Mouse (Mus musculus): ENCODE data around the gene Pip5k1c.

Pip5k1c gene

DNA sequence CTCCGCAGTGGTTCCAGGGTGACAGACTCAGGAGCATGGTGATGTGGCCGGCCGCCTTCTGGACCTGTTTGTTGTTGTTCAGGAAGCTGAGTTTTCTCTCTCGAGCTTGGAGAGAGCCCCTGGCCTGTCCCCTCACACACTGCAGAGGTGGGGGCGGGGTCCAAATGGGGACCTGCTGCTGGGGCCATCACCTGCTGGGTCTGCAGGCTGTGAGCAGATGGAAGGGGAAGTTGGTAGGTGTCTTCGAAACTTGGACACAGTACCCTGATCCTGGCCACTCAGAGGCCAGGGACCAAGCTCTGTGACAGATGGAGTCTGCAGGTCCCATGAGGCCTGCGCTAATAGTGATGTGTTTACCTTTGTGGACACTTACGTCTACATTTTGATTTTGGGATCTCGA is 8.6 kb downstream of the Pip5k1c start:
- DNase-seq (ENCODE audit: extremely low spot score, low read depth, low spot score): no peak

- no peak for DNase-seq (ENCODE audit: extremely low spot score, low read depth, low spot score)
Observed at GRCm38 (mm10) chr10:81302288-81302687, 9.5 kb downstream of the Pip5k1c start.

DNA sequence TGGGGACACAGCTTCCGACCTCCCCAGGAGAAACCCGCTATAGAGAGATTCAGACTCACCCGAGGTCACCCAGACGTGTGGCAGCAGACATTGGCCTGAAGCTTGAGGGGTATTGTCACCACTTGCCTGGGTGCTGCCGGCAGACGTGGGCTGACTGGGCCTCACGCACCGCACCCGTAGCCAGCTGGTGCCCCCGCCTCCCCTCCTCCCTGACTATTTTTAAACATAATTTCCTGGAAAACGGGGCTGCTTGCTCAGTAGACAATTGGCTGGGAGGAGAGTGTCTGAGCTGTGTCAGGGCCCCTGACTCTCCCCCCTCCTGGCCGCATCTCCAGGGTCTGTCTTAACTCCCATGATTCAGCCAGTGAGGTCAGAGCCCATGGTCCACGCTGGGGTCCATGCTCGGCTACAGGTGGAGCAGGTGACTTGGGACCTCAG is 10.0 kb downstream of the Pip5k1c start:
- no peak for DNase-seq (ENCODE audit: extremely low spot score, low read depth, low spot score)

DNA sequence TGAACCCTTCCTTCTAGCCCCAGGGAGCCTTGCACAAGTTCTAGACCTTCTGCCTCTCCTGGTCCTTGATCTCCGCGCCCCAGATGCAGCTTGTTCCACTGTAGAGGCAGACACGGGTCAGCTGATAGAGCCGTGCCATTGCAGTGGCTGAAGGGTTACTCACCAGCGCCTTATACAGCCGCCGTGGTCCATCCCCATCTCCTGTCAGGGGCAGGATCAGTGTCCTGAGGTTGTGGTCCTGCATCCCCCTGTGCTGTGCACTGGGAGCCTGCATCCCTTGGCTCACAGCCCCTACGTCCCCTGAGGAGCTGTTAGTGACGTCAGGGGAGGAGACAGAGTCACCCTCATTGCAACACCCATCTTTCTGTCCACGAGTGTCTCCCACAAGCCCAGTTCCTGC is 10.5 kb downstream of the Pip5k1c start:
- DNase-seq (ENCODE audit: extremely low spot score, low read depth, low spot score): no peak

- no peak for DNase-seq (ENCODE audit: extremely low spot score, low read depth, low spot score)
Observed at GRCm38 (mm10) chr10:81303761-81304160, 11.0 kb downstream of the Pip5k1c start.

GRCm38 (mm10) chr10:81304597-81305238 is 12.0 kb downstream of the Pip5k1c start:
- DNase-seq (ENCODE audit: extremely low spot score, low read depth, low spot score): no peak

DNA sequence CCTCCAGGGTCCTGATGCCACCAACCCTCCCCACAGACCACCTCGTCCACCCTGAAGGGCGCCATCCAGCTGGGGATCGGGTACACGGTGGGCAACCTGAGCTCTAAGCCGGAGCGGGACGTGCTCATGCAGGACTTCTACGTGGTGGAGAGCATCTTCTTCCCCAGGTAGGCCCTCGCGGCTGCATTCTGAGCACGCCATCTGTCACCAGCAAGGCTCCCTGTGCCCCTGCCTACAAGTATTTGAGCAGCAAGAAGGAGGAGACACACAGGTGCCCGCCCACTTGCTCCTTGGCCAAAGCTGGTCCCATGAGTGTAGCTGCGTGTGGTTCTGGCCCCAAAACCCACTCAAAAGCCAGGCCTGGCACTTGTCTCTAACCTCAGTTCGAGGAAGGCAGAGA is 12.9 kb downstream of the Pip5k1c start:
- DNase-seq (ENCODE audit: extremely low spot score, low read depth, low spot score): no peak

DNA sequence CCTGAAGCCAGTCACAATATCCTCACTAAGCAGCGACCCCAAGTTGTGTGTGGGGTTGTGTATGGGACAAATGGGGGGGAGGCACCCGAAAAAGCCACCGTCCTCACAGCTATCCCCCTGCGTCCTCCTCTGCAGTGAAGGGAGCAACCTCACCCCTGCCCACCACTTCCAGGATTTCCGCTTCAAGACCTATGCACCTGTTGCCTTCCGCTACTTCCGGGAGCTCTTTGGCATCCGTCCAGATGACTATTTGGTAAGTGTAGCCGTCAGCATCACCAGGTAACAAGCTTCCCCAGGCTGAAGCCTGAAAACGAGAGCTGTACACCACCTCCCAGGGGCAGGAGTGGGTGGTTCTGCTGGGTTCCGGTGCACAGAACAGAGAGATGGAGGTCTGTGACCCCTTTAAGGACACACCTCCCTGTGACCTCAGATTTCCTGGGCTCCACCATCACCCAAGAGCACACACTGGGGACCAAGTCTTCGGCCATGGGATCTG is 13.5 kb downstream of the Pip5k1c start:
- no peak for DNase-seq (ENCODE audit: extremely low spot score, low read depth, low spot score)

DNA sequence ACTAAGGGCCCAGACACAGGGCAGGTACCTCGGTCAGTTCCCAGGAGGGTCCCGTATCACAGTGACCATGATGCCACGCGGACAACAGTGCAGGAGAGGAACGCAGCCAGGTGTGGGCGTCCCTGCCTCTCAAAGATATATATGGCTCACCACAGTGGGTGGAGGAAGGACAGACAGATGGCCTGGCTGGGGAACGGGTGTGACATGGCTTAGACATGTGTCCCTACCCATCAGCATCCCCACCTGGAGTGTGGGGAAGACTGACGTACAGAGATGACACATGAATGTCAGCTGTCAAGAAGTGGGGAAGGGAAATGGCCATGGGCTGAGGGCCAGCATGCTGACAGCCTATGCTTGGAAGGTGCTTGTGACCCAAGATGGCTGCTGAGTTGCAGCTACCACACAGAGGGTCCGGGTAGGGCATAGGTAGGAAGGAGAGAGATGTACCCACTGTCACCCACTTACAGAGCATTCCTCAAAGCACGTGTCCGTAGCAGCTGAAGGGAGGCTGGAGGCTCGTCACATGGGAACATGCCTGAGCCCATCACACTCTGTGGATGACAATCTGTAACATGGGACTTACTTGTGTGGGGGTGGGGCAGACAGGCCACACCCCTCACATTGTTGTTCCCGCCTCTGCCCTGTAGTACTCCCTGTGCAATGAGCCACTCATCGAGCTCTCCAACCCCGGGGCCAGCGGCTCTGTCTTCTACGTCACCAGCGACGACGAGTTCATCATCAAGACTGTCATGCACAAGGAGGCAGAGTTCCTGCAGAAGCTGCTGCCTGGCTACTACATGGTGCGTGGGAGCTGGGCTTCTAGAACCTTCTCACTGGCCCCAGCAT is 14.3 kb downstream of the Pip5k1c start:
- DNase-seq (ENCODE audit: extremely low spot score, low read depth, low spot score): no peak

DNA sequence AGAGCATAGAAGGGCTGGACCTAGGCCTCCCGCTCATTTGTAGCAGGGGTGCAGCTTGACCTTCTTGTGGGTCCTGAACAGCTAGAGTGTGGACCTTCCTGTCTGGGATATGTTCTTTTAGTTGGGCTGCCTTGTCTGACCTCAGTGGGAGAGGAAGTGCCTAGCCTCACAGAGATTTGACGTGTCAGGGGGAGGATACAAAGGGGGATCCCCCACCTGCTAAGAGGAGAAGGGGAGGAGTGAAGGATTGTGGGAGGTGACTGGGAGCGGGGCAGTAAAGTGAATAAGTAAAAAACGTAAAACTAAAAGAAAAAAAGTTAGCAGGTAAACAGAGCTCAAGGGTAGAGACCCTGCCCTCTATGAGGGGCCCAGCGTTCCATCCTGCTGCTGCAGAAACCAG is 16.8 kb downstream of the Pip5k1c start:
- no peak for DNase-seq (ENCODE audit: extremely low spot score, low read depth, low spot score)

DNA sequence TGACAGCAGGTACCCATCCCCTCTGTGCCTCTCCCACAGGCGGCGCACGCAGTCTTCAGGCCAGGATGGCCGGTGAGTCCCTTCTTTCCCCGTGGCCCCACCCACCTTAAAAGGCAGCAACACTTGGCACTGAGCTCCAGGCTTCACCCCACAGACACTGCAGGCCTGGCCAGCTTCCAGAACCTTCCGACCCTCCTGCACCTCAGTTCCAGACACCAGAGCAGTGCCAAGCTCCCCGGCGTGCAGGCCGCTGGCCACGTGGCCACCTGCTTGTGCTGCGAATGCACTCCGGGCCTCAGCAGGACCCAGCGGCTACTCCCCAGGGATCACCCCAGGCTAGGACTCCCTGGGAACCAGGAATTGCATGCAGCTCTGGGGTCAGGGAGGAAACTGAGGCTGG is 20.8 kb downstream of the Pip5k1c start:
- no peak for DNase-seq (ENCODE audit: extremely low spot score, low read depth, low spot score)

DNA sequence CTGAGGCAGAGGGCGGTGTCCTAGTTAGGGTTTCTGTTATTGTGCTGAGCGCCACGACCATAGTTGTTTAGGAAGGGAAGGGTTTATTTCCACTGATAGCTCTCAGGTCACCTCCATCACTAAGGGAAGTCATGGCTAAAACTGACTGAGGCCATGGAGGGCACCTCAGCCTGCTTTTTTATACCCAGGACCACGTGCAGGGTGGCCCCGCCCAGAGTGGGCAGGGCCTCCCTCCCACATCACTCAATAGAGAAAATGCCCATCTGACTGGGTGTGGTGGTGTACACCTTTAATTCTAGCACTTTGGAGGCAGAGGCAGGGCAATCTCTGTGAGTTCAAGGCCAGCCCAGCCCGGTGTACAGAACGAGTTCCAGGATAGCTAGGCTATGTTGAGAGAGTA is 21.4 kb downstream of the Pip5k1c start:
- DNase-seq (ENCODE audit: extremely low spot score, low read depth, low spot score): no peak

DNA sequence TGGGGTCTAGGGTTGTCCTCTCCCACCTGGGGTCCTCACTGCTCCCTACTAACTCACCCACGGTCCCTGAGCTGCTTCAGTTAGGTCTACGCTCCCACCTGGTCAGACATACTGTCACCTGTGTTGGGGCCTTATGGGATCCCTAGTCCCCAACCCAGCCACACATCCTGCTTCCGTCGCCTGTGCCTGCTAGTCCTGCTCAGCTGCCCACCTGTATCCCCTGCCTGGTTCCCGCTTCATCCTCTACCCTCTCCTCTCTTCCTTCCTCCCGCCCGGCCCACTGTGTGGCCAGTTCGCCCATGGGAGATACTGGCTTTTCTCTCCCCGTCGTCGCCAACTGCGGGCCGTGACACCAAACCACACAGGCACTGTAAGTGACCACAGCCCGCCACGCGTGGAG is 22.8 kb downstream of the Pip5k1c start:
- no peak for DNase-seq (ENCODE audit: extremely low spot score, low read depth, low spot score)

GRCm38 (mm10) chr10:81316338-81317060 is 23.7 kb downstream of the Pip5k1c start:
- DNase-seq (ENCODE audit: extremely low spot score, low read depth, low spot score): no peak

DNA sequence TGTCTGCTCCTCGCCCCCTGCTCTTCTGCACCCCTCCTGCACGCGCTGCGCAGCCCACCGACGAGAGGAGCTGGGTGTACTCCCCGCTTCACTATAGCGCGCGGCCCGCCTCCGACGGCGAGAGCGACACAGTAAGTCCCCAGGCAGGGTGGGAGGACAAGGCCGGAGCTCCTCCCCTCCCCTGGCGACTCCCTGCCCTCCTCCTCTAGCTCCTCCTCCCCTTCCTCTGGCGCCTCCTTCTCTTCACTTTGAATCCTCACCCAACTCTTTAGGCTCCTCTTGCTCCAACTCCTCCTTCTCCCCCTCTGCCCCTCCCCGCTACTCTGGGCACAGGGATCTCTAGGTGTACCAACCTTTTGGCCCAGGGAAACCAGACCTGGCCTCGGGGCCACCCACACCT is 24.5 kb downstream of the Pip5k1c start:
- no peak for DNase-seq (ENCODE audit: extremely low spot score, low read depth, low spot score)

DNA sequence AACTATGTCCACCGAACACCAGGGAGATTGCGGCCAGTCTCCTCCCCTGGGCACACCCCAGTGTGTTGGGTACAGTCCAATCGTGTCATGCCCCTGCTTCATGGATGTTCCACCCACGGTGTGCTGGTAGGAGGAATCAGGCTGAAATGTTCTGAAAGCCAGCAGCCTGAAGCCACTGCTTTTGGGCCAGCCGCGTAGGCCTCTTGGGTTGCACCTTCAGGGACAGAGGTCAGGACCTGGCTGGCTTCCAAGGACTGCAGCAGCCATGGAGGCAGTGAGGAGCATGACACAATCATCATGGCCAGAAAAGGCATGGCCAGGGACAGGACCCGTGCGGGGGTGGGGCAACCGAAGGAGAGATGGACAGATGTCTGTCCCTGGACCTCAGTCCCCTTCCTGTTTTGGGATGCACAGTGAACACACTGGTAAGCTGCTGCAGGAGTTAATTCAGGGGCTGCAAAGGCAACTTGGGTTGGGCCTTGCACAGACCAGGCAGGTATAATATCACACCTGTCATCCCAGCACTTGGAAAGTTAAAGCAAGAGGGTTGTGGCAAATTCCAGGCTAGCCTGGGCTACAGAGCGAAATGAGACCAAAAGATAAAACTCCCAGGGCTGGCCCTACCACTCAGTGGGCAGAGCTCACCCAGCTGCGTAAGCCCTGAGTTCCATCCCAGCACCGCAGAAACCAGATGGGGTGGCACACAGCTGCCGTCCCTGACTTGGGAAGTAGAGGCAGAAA is 26.0 kb downstream of the Pip5k1c start:
- DNase-seq (ENCODE audit: extremely low spot score, low read depth, low spot score): no peak

GRCm38 (mm10) chr10:81319330-81319699 is 26.6 kb downstream of the Pip5k1c start:
- no peak for DNase-seq (ENCODE audit: extremely low spot score, low read depth, low spot score)

DNA sequence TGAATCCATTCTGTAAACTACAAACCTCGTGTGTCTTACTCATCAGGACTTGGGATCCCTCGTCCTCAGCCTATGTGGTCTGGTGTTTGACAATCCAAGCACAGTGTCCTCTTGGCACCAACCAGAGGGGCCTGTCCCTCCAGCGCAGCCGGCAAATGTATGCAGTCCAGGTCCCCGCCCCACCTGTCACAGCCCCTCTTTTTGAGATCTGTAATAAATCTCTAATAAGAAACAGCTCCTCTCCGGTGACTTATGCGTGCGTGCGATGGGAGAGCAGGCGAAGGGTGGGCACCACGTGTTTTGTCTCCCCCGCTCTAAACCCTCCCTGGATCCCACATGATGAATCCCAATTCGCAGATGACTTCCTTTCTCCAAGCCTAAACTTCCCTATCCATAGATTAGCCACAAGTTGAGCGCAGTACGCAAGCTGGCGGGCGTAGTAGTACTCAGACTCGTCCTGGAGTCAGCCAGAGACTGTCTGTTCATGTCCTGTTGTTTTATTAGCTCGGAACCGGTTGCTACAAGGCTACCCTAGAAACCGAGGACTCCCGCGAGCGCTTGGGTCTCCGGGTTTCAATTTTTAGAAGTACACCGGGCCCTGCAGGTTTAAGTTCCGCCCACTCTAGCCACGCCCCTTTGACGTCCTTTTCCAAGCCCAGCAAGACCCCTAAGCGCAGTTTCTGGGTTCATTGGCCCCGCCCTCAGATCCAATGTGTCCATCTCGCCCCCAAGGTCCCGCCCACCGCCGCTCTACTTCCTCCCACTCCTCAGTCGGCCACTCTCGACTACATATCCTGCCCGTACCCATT is 27.2 kb downstream of the Pip5k1c start:
- peak; percentile 98 for DNase-seq (ENCODE audit: extremely low spot score, low read depth, low spot score)

GRCm38 (mm10) chr10:81320550-81321347 is 28.0 kb downstream of the Pip5k1c start, which contains the start of gene Cactin:
Gene Cactin, plus strand, starts transcription at chr10:81321103.
- DNase-seq (ENCODE audit: extremely low spot score, low read depth, low spot score): peak; percentile 100

All from hindlimb bud, embryonic 11.5 days (tissue).